Mouse (Mus musculus) forebrain, embryonic 11.5 days (tissue): ENCODE data around the gene Polr2c. TPM values are rescaled to one million over a fixed set of nuclear protein-coding genes. Genes with fewer than 3 reads are reported as not detected.
A peak's percentile ranks its signal among the peaks of the same experiment; 100 is the strongest.

Experiments used
- ATAC-seq: fragments of 200-750 bp; cut with Nextera tagmentation; replicated peaks from 2 replicates; pipeline ENCODE4 v1.8.0; 2017; ENCODE audit warnings: moderate TSS enrichment; ENCODE audit not compliant: low FRiP score
- DNase-seq: peaks from one replicate; pipeline ENCODE4 v3.0.0-alpha.2; 2017; ENCODE audit warnings: low spot score
- H3K27ac ChIP-seq: fragments of 300-500 bp; sonication (generic); 2 replicates; pipeline ENCODE4 v1.5.1; 2014; ENCODE audit warnings: low read depth, low read length
- H3K27me3 ChIP-seq: fragments of 300-500 bp; sonication (generic); 2 replicates; pipeline ENCODE4 v1.6.1; 2014; ENCODE audit warnings: mild to moderate bottlenecking, low read length, mixed read lengths; ENCODE audit not compliant: control insufficient read depth, insufficient read depth
- H3K36me3 ChIP-seq: fragments of 300-500 bp; sonication (generic); 2 replicates; pipeline ENCODE4 v1.6.1; 2014; ENCODE audit warnings: mild to moderate bottlenecking, low read length, moderate library complexity, mixed read lengths; ENCODE audit not compliant: control insufficient read depth, insufficient read depth
- H3K4me1 ChIP-seq: fragments of 300-500 bp; sonication (generic); replicated peaks from 2 replicates; pipeline ENCODE4 v1.6.1; 2014; ENCODE audit warnings: low read length, mixed read lengths; ENCODE audit not compliant: control insufficient read depth, insufficient read depth
- H3K4me2 ChIP-seq: fragments of 300-500 bp; sonication (generic); 2 replicates; pipeline ENCODE4 v1.6.1; 2014; ENCODE audit warnings: low read depth, mild to moderate bottlenecking, low read length, moderate library complexity, mixed read lengths; ENCODE audit not compliant: severe bottlenecking
- H3K4me3 ChIP-seq: fragments of 300-500 bp; sonication (generic); 2 replicates; pipeline ENCODE4 v1.5.1; 2014; ENCODE audit warnings: low read depth, low read length
- H3K9ac ChIP-seq: fragments of 300-500 bp; sonication (generic); 2 replicates; pipeline ENCODE4 v1.6.1; 2014; ENCODE audit warnings: low read length
- H3K9me3 ChIP-seq: fragments of 300-500 bp; sonication (generic); 2 replicates; pipeline ENCODE4 v1.6.1; 2016; ENCODE audit warnings: low read length, mixed read lengths; ENCODE audit not compliant: control insufficient read depth
- WGBS: fragments of 180-500 bp; shearing (Covaris S2); extraction: QIAGEN DNeasy Blood & Tissue Kit; methylation state at CpG from one replicate; pipeline ENCODE4 v1.1.7; 2014; 5-methylcytosine and 5-hydroxymethylcytosine counted together
- polyA plus RNA-seq: library from polyadenylated mRNA; unstranded; fragments of >200 nt; fragmentation: Nextera tagmentation; extraction: Ambion mirVana; gene quantifications from 2 replicates; pipeline ENCODE4 v1.2.1, GENCODE M21; 2014

The Polr2c gene
- polyA plus RNA-seq, 1 experiment from 2014 or later: 156 TPM

GRCm38 (mm10) chr8:94917352-94917751 lies 60.1 kb downstream of the Polr2c start:
- peak; percentile 99 for DNase-seq
- H3K4me2 ChIP-seq: peak overlapping the region; percentile 94
- peak; percentile 97 for ATAC-seq
- peak overlapping the region; percentile 86 for H3K9ac ChIP-seq
- peak overlapping the region; percentile 25; the same call in 1 of the 2 replicates for H3K27ac ChIP-seq
- H3K27me3 ChIP-seq: peaks cover 20% of the 10 kb centered on the region
- peak overlapping the region; percentile 71 for H3K4me3 ChIP-seq
- H3K4me1 ChIP-seq: peaks cover 12% of the 10 kb centered on the region; the same call in 1 of the 2 replicates
- no peaks in the 10 kb centered on the region for H3K36me3 ChIP-seq
- under 1% methylated on average over 27 of the region's 27 CpGs for WGBS
- H3K9me3 ChIP-seq: no peaks in the 10 kb centered on the region

GRCm38 (mm10) chr8:94917851-94918495 lies 60.7 kb downstream of the Polr2c start, which contains the start of gene Ccdc102a:
Gene Ccdc102a (minus strand): TSS chr8:94918098.
- peak within 1 kb of the TSS; percentile 94 for H3K4me2 ChIP-seq
- ATAC-seq (peak; percentile 55), DNase-seq (peak; percentile 84)
- H3K36me3 ChIP-seq: no peaks in the 10 kb centered on the region
- no peaks in the 10 kb centered on the region for H3K9me3 ChIP-seq
- peaks cover 9% of the 10 kb centered on the region; the same call in 1 of the 2 replicates for H3K4me1 ChIP-seq
- H3K4me3 ChIP-seq: peak within 1 kb of the TSS; percentile 71
- peaks cover 14% of the 10 kb centered on the region for H3K27me3 ChIP-seq
- peak within 1 kb of the TSS; percentile 25; the same call in 1 of the 2 replicates for H3K27ac ChIP-seq
- H3K9ac ChIP-seq: peak within 1 kb of the TSS; percentile 86
- 2% methylated on average over 43 of the region's 51 CpGs for WGBS

- H3K9me3 ChIP-seq: no peaks in the 10 kb centered on the region
- peaks cover 3% of the 10 kb centered on the region; the same call in 1 of the 2 replicates for H3K4me1 ChIP-seq
- peaks cover 2% of the 10 kb centered on the region; the same call in 1 of the 2 replicates for H3K27me3 ChIP-seq
- H3K27ac ChIP-seq: no peak overlapping the region
- H3K36me3 ChIP-seq: no peaks in the 10 kb centered on the region
- ATAC-seq (no peak), DNase-seq (no peak)
- H3K9ac ChIP-seq: no peak overlapping the region
- no peak overlapping the region for H3K4me2 ChIP-seq
- no peak overlapping the region for H3K4me3 ChIP-seq
Measured at GRCm38 (mm10) chr8:94919256-94919655, 62.0 kb downstream of the Polr2c start.

DNA sequence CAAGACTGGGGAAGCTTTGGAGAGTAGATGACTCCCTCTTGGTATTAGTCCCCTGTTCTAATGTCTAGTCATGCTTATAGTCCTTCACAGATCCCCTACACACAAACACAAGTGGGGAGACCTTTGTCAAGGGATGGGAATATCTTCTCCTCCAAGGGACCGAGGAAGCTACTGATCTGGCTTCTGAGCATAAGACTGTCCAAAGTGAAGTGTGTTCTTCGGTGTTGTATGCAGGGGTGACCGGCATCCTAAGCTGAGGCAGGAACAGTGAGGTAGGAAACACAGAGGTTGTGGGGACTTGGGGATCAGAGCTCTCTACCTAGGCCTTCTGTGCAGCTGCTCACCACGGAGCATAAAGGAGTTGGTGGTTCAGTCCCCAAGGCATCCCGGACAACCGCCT lies 64.9 kb downstream of the Polr2c start:
- 66% methylated on average over 6 of the region's 6 CpGs for WGBS
- H3K27ac ChIP-seq: 0 out of 2 replicates have a peak overlapping the region, but pooled peaks have one; percentile 18
- no peak for DNase-seq
- H3K36me3 ChIP-seq: no peaks in the 10 kb centered on the region
- H3K9me3 ChIP-seq: no peaks in the 10 kb centered on the region
- H3K27me3 ChIP-seq: no peaks in the 10 kb centered on the region; the same call in 1 of the 2 replicates
- H3K4me2 ChIP-seq: no peak overlapping the region
- H3K9ac ChIP-seq: no peak overlapping the region
- no peaks in the 10 kb centered on the region for H3K4me1 ChIP-seq
- no peak overlapping the region for H3K4me3 ChIP-seq
- ATAC-seq: no peak

DNA sequence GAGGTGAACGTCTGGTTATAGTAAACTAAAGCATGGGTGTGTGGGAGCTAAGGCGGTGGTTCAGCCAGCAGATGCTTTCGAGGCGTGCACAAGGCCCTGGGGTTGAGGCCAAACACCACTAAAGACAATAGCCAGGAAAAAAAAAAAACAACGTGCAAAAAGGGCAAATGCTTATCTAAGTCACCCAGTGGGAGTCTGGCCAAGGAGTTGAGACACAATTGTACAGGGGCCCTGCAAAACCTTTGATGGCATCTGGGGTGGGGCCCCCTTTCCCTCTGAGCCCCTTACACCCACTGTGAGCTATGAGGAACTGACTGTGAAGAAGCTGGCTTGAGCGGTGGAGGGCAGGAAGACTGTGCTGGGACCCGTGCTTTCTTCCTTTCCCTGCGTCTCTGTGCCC lies 65.4 kb downstream of the Polr2c start:
- DNase-seq: no peak

More for the DNA sequence above, 65.4 kb downstream of the Polr2c start:
- H3K9ac ChIP-seq: no peak overlapping the region
- H3K36me3 ChIP-seq: no peaks in the 10 kb centered on the region
- no peak for ATAC-seq
- no peak overlapping the region for H3K4me3 ChIP-seq
- H3K27ac ChIP-seq: no peak overlapping the region
- no peaks in the 10 kb centered on the region; the same call in 1 of the 2 replicates for H3K27me3 ChIP-seq
- H3K4me1 ChIP-seq: no peaks in the 10 kb centered on the region
- no peak overlapping the region for H3K4me2 ChIP-seq
- no peaks in the 10 kb centered on the region for H3K9me3 ChIP-seq
- 43% methylated on average over 8 of the region's 8 CpGs for WGBS

Other genes with a start within 250 kb of the Polr2c start
- 82.3 and 89.1 TPM in 2 replicates for gene Arl2bp, start 190.8 kb upstream of the Polr2c start, polyA plus RNA-seq
- gene Pllp, start 161.2 kb upstream of the Polr2c start, polyA plus RNA-seq: 0.60 and 0.96 TPM in 2 replicates
- gene Ccl22, start 111.9 kb upstream of the Polr2c start, polyA plus RNA-seq: not detected in 2 replicates
- gene Cx3cl1, start 85.4 kb upstream of the Polr2c start, polyA plus RNA-seq: 8.8 and 9.4 TPM in 2 replicates
- gene Ccl17, start 47.0 kb upstream of the Polr2c start, polyA plus RNA-seq: not detected in 2 replicates
- 53.7 and 60.5 TPM in 2 replicates for gene Coq9, start 19.1 kb upstream of the Polr2c start, polyA plus RNA-seq
- 144 and 152 TPM in 2 replicates for gene Ciapin1, start 19.1 kb upstream of the Polr2c start, polyA plus RNA-seq
- gene Dok4, start 18.9 kb downstream of the Polr2c start, polyA plus RNA-seq: 19.1 and 19.9 TPM in 2 replicates
- gene Ccdc102a, start 60.6 kb downstream of the Polr2c start, polyA plus RNA-seq: 18.8 and 19.5 TPM in 2 replicates
- 0.12 and 0.20 TPM in 2 replicates for gene Adgrg5, start 66.2 kb downstream of the Polr2c start, polyA plus RNA-seq
- gene Adgrg1, start 117.3 kb downstream of the Polr2c start, polyA plus RNA-seq: 177 and 184 TPM in 2 replicates
- 2.9 and 3.2 TPM in 2 replicates for gene Adgrg3, start 160.2 kb downstream of the Polr2c start, polyA plus RNA-seq
- gene Drc7, start 197.7 kb downstream of the Polr2c start, polyA plus RNA-seq: 0.12 TPM in 1 of 2 replicates, not detected in the other
- gene Katnb1, start 223.7 kb downstream of the Polr2c start, polyA plus RNA-seq: 37.3 and 37.5 TPM in 2 replicates